Mouse (Mus musculus): ENCODE data around the gene Tvp23b. TPM values are rescaled to one million over a fixed set of nuclear protein-coding genes. Genes with fewer than 3 reads are reported as not detected.

The Tvp23b gene
- polyA plus RNA-seq, 3 experiments from 2014 or later: 57.5 to 81.6 (median 63.6) TPM

DNA sequence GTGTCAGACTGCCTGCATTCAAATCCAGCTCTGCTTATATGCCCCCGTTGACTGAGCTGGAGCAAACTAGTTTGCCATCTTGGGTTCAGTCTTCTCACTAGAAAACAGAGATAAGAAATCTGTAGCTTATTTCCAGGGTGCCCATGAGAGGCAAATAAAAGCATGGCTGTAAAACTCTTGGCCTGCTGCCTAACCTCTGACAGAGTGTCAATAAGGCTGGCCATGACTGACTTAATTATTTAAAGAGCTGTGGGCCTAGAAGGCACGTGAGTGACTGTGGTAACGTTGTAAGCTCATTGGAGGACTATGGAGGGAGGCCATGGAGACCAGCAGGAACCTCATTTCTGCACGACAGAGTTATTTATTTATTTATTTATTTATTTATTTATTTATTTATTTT, 66.3 kb downstream of the Tvp23b start:
- no peak for ATAC-seq

DNA sequence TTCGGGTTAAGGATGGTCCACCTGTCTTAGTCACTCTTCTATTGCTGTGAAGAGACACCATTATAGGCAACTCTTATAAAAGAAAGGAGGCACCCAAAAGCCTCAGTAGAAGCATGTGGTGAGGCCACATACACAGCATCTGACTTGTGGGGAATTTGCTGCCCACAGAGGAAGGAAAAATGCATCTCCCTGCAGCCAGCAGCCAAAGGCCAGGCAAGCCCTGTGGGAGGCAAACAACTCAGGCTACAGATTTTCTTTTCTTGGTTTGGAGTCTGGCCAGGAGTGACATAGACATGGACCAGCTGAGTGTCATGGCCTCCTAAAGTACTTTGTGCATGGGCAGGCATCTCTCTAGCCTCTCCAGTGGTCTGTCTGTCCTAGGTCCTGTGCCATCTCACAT, 70.3 kb downstream of the Tvp23b start:
- ATAC-seq: no peak

DNA sequence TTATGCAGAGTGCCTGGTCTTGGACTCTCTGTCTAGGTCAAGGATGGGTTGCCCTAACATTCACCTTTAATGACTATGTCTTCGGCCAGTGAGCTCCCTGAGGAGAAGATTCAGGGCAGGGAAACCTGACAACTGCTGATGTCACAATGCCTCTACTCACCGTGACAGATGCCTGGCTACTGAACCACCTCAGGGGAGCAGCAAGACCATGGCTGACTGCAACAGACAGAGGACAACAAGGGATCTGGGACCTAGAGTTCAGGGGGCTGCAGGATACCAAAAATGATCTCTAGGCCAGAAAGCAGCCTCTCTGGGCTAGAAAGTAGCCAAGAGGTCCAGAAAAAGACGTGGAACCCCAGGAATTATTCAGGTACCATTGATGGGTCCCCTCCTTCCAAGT, 71.8 kb downstream of the Tvp23b start, which contains the start of gene Cdrt4:
Cdrt4 (plus strand) TSS at position 182 of the 400 bp plus-strand sequence.
- ATAC-seq: no peak

DNA sequence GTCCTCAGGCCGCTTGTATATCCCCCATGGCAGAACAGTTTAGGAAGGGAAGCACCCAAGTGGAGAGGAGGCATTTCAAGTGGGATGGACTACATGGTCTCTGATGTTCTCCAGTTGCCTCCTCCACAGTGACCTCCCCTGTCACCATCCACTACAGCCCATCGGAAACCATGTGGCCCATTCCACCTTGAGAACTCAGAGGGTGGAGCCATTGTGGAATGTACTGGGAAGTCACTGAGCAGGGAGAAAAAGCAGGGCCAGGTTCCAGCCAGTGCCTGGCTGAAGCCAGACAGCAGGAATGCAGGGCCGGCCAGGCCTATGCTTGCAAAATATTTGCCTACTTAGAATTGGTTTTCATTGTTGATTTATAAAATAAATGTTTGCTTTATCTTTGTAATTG, 75.5 kb downstream of the Tvp23b start:
- ATAC-seq: no peak

DNA sequence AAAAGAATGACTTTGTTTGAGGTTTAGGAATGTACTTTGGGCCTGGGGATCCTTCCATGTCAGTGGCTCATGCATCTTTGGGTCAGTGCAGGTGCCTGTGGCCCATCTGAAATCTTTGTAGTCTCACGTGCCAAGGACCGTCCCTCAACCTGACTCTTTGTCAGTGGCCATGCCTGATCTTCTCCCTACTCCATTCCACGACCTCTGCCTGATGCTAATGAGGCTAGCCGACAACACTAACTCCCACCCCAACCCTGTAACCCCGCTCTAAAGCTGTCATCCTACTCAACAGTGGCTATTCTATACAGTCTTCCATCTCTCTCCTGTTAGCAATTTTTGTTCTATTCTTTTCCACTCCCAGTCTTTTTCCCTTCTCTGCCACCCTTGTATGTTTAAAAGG, 75.9 kb downstream of the Tvp23b start:
- ATAC-seq: no peak

DNA sequence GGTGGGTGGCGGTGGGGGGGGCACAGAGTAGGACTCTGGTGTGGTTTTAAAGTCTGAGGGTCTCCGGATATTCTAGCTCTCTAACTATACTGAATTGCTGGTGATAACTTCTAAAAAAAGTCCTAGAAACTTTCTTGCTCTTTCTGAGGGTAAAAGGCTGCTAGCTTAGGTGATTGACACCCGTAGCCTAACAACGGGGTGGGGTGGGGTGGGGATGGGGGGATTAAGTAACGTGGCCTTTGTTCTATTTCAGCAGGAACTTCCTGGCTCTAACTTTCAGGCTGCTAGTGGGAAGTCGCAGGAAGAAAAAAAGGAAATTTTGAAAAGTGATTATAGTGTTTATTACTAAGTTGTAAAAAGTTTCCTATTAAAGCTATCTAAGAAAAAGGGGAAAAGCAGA, 76.5 kb downstream of the Tvp23b start:
- ATAC-seq: no peak

DNA sequence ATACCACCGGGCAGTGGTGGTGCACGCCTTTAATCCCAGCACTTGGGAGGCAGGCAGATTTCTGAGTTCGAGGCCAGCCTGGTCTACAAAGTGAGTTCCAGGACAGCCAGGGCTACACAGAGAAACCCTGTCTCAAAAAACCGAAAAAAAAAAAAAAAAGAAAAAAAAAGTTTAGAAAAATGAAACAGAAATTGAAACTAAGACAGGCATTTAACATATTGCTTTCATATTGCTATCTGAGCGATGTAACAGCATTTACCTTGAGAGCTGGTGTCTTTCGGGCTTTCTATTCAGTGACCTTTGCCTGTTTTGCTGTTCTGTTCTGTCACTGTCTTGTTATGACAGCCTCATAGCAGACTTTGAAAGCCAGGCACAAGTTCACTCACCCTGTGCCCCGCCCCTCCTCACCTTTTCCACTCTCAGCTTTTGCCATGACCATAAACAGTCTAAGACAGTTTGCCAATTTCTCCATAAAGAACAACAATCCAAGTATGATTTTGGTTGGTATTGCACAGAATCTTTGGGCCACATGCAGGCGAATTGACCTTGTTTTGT, 78.4 kb downstream of the Tvp23b start:
- no peak for ATAC-seq

DNA sequence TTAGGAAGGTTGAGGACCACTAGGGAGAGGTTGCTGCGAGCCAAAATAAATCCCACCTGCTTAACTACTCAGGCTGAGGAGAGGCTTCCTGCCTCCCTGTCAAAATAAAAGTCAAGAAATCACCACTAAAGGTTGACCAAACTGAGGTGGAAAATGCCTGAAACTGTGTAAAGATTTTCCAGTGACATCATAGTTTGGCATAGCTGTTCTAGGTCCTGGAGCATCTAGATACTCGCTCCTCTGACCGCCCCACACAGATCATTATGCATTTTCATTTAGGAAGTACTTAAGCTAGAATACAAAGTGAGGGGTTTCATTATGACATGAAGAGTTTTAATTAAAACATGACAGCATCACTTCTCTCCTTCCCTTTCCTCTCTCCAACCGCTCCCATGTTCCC, 84.0 kb downstream of the Tvp23b start:
- no peak for ATAC-seq

DNA sequence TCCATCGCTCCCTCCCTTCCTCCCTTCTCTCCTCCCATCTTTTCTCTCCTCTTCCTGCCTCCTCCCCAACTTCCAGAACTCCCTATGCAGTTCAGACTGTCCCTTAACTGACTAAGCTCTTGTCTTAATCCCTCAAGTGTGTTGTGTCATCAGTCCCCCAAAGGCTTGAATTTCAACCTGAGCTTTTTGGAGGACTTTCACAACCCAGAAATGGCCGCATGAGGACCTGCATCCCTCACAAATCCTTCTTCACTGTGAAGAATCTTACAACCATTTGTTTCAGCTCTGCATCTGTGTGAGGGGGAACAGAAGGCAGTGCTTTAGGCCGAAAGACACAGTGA, 87.1 kb downstream of the Tvp23b start:
- ATAC-seq: no peak

Other genes with a start within 250 kb of the Tvp23b start
- gene Lrrc75a, start 230.9 kb upstream of the Tvp23b start, polyA plus RNA-seq (2017; shearing (Covaris generic)): 1 to 10 TPM; 1.8 to 2.6 (median 2.1) TPM
- 10 to 100 TPM; 33.7 to 47.7 (median 38.7) TPM for gene Mmgt2, start 230.8 kb upstream of the Tvp23b start, polyA plus RNA-seq (2017; shearing (Covaris generic))
- gene Zfp287, start 147.6 kb upstream of the Tvp23b start, polyA plus RNA-seq (2017; shearing (Covaris generic)): 10 to 100 TPM; 17.7 to 24.7 (median 18.9) TPM
- not detected for gene Gm10428, start 126.4 kb upstream of the Tvp23b start, polyA plus RNA-seq (2017; shearing (Covaris generic))
- gene Zfp286, start 90.0 kb upstream of the Tvp23b start, polyA plus RNA-seq (2017; shearing (Covaris generic)): 1 to 10 TPM in 2 of 3 experiments, under 1 TPM in 1; 0.48 to 7.7 (median 6.0) TPM
- 10 to 100 TPM in 1 of 3 experiments, 1 to 10 TPM in 2; 6.4 to 14.6 (median 8.6) TPM for gene Trim16, start 59.2 kb upstream of the Tvp23b start, polyA plus RNA-seq (2017; shearing (Covaris generic))
- gene Fbxw10, start 32.4 kb upstream of the Tvp23b start, polyA plus RNA-seq (2017; shearing (Covaris generic)): 10 to 100 TPM in 2 of 3 experiments, 1 to 10 TPM in 1; 1.5 to 20.2 (median 15.8) TPM
- gene Cdrt4, start 71.7 kb downstream of the Tvp23b start, polyA plus RNA-seq (2017; shearing (Covaris generic)): not detected
- gene Tekt3, start 182.2 kb downstream of the Tvp23b start, polyA plus RNA-seq (2017; shearing (Covaris generic)): not detected
- not detected for gene Pmp22, start 249.5 kb downstream of the Tvp23b start, polyA plus RNA-seq (2017; shearing (Covaris generic))

Data from inflammation-experienced regulatory T-cells, adult 6 months (primary cell).